Mouse (Mus musculus) CH12F3 (cell line): ENCODE results near the gene Cdca3.
"Not testable (repeated sequence)": the region's sequence is repeated elsewhere in the genome, so short reads cannot be mapped to it uniquely, and the experiment has no call there.

Experiments used
- in situ Hi-C: fragments of 300-500 bp; cut with MboI; formaldehyde crosslinking; loops from 2 replicates; pipeline ENCODE4 v1.14.3; 2020; ENCODE audit warnings: low sequenced_read_pairs

Gene Cdca3

GRCm38 (mm10) chr6:124828868-124829798 is at the start of gene Cdca3, which contains the start of gene Usp5:
Cdca3 (plus strand) TSS chr6:124829547.
Usp5 (minus strand) TSS chr6:124829484.
- in situ Hi-C loops = no loop called here

DNA sequence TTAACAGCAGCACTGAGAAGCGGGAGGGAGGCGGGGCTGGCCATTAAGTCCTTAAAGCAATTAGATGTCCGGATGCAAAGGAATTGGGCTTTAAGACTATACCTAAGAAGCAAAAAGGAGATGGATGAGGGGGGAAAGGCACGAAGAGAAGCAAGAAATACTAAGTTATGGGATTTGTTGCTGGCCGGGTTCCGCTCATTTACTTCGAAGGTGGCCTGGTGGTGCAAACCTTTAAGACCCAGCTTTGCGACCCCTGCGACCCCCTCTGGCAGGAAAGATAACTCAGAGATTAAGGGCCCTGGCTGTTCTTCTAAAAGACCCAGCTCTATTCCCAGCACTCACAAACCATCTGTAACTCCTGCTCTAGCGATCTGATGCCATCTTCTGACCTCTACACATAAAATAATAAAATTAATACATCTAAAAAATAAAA is 49.3 kb upstream of the Cdca3 start:
- in situ Hi-C loops = no loop called here

GRCm38 (mm10) chr6:124780917-124781316 is 48.4 kb upstream of the Cdca3 start:
- in situ Hi-C loops = no loop called here

- in situ Hi-C loops = no loop called here
Observed at GRCm38 (mm10) chr6:124782436-124782835, 46.9 kb upstream of the Cdca3 start.

DNA sequence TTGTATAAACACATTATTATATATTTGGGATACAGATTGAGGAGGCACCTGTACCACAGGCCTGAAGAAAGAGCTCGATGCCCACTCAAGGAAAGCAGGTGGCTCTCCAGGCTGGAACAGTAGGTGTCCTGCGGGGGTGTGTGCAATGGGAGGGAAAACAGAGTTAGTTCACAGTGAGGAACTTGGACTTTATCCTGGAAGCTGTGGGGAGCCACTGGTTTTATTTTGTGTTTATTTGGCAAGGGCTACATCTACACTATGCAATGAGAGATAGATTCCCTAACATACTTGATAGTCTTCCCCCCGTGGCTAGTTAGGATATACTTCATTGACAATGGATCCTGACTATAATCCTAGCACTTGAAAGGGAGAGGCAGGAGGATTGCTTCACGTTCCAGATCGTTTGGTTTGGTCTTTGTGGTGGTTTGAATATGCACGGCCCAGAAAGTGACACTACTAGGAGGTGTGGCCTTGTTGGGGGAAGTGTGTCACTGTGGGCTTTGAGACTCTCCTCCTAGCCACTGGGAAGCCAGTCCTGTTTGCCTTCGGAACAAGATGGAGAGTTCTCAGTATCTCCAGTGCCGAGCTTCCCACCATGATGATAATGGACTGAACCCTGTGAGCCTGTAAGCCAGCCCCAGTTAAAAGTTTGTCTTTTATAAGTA is 42.5 kb upstream of the Cdca3 start:
- in situ Hi-C loops = no loop called here

DNA sequence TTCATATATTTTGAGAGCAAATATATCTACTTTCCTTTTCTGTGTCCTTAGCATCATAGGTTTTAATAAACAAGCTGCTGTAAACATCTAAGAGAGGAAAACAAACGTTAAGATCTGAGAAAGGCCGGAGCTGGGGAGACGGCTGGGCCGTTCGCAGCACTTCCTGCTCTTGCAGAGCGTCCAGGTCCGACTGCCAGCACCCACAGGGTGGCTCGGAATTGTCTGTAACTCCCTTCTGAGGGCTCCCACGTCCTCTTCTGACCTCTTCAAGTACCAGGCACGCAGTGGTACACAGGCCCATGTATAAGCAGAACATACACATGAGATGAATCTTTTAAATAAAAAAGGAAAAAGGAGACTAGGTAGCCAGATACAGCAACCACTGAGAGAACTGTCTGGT is 41.6 kb upstream of the Cdca3 start:
- in situ Hi-C loops = no loop called here

- in situ Hi-C loops = no loop called here
Observed at GRCm38 (mm10) chr6:124789519-124789918, 39.8 kb upstream of the Cdca3 start.

- in situ Hi-C loops = no loop called here
Observed at GRCm38 (mm10) chr6:124790121-124790520, 39.2 kb upstream of the Cdca3 start.

- in situ Hi-C loops = no loop called here
Observed at GRCm38 (mm10) chr6:124791911-124792310, 37.4 kb upstream of the Cdca3 start.

- in situ Hi-C loops = no loop called here
Observed at GRCm38 (mm10) chr6:124795781-124796180, 33.6 kb upstream of the Cdca3 start.

DNA sequence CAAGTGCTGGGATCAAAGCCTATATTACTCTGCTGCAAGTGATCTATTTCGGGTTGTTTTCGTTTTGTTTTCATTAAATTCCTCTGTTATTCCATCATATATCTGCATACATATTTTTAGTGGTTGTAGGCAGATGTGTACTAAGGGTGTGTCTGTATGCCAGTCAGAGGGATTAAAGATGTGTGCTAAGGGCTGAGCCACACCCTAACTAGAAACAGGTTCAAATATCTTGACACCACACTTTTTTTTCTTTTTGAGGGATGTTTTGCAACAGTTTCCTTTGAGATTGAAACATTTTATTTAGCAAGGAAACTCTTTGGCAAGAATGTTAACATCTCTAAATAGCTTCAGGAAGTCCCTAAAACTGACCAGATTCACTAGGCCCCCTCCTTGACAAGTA is 33.1 kb upstream of the Cdca3 start:
- in situ Hi-C loops = no loop called here

GRCm38 (mm10) chr6:124802400-124802799 is 26.9 kb upstream of the Cdca3 start:
- in situ Hi-C loops = not testable (repeated sequence)

GRCm38 (mm10) chr6:124803061-124803460 is 26.3 kb upstream of the Cdca3 start:
- in situ Hi-C loops = no loop called here

- in situ Hi-C loops = not testable (repeated sequence)
Observed at GRCm38 (mm10) chr6:124803691-124804090, 25.7 kb upstream of the Cdca3 start.

DNA sequence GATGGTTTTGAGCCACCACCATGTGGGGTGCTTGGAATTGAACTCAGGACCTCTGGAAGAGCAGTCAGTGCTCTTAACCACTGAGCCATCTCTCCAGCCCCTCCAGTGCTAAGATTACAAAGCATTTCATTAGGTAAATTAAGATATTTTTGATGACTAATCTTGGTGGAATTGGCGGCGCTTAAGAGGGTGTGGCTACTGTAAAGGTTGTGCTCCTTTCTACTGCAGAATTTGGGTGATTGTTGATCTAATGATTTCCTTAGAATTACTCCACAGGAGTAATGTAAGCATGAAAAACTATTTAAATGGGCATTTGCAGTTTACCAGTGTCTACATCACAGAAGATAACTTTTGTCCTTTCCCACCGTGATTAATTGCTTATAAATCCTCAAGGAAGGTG is 25.0 kb upstream of the Cdca3 start:
- in situ Hi-C loops = no loop called here

DNA sequence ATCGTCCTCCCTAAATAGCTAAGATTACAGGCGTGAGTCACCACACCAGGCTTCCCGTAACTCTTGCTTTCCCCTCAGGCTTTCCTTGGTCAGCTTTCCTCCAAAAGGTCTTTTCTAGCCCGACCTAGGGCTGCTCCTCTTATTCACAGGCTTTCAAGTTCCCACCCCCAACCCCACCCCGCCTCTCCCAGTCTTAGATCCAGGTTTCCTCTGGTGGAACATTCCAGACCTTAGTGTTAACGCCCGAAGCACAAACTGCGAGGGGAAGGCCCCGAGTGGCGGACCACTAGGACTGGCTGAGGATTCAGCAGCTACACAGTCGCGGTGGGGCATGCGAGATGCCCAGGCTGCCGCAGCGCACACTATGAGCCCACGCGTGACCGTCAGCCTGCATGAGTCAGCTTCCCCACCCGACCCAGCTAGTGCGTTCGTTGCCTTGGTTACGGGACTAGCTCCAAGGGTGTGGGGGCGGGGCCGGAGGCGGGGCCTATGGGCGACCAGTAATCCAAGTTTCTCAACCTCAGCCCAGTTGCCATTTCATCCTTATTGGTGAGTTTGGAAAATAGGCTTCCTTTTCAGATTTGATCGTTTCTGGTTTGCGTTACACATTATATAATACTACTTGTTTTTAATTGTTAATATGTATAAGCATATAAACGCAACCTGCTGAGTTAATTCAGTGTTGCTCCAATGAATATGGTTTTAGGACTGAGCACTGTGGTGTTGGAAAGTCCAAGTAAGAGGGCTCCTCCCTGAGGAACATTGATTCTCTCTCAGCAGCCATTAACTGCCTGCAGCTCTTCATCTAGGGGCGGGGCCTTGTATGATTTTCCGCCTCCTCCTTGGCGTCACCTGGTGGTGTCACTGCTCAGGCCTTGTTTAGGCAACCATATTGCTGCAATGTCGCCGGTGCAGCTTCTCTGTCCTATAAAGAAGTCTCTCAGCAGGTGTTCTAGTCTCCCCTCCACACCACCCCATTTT is 23.7 kb upstream of the Cdca3 start:
- in situ Hi-C loops = no loop called here

DNA sequence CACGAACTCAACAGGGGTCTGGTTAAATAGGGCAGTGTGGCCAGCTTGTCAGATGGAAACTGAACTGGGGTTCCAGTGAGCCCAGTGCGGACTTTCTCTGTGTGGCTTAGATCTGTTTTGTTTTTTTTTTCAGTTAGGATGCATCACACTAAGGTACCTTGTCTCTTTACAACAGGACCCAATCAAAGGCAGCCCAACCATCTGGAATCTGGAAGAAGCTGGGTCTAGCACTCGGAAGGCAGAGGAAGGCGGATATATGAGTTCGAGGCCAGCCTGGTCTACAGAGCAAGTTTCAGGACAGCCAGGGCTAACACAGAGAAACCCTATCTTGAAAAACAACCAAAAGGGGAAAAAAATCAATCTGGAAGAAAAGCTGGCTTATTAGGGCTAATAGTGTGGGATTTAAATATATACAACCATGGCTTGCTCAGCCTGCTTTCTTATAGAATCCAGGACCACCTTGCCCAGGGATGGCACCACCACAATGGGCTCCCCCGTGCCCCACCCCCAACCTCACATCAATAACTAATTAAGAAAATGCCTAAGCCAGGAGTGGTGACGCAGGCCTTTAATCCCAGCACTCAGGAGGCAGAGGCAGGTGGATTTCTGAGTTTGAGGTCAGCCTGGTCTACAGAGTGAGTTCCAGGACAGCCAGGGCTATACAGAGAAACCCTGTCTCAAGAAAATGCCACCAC is 22.8 kb upstream of the Cdca3 start:
- in situ Hi-C loops = no loop called here

- in situ Hi-C loops = no loop called here
Observed at GRCm38 (mm10) chr6:124807366-124807765, 22.0 kb upstream of the Cdca3 start.

DNA sequence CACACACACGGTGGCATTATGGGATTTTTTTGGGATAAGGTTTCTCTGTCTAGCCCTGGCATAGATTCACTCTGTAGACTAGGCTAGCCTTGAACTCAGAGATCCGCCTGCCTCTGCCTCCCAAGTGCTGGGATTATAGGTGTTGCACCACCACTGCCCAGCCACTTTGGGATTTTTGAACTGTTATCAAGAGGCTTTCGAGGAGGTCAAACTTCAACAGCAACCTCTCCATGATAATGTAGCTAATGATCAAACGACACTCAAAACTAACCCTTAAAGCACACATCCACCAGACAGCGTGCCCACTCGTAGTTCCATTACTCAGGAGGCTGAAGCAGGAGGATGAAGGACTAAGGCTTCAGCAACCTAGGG is 21.4 kb upstream of the Cdca3 start:
- in situ Hi-C loops = no loop called here

- in situ Hi-C loops = no loop called here
Observed at GRCm38 (mm10) chr6:124808358-124809012, 20.9 kb upstream of the Cdca3 start, which contains the start of gene Spsb2. Spsb2 (plus strand) TSS chr6:124808661.
